Mouse (Mus musculus) heart, adult 2 months (tissue): Measurements from ENCODE around the gene Coro6.

Experiments used
- CTCF ChIP-seq: fragments of 200-600 bp; IDR thresholded peaks from 2 replicates; pipeline ENCODE4 v1.8.1; 2022; ENCODE audit warnings: antibody characterized with exemption, mild to moderate bottlenecking, moderate library complexity
- EP300 ChIP-seq: fragments of 200-500 bp; IDR thresholded peaks from 2 replicates; pipeline ENCODE4 v1.6.1; 2011; ENCODE audit warnings: low read depth, low read length, control low read depth; ENCODE audit not compliant: insufficient read depth
- POLR2A ChIP-seq: fragments of 200-500 bp; IDR thresholded peaks from 2 replicates; pipeline ENCODE4 v1.6.1; 2011; ENCODE audit warnings: mild to moderate bottlenecking, low read depth, low read length, control low read depth; ENCODE audit not compliant: insufficient read depth

DNA sequence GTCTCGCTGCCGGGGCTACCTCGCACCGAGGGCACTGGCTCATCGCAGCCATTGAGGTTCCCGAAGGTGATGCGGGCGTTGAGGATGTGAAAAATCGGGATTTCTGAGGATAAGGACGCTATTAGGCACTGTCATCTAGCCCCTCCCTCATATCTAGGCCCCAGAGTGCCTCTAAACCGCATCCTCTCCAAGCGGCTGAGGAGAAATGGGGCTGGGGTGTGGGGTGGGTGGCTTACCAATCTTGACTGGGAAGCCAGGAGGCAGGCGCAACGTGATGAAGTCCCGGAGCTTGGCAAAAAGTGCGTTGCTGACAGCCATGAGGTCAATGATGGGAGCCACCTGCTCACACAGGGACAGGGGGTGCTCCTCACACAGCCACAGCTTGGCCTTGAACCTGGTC, 10.6 kb downstream of the Coro6 start:
- TF ChIP-seq POLR2A, result no peak
- no peak for TF ChIP-seq CTCF
- TF ChIP-seq EP300, result no peak
